Mouse (Mus musculus): ENCODE measurements around the gene Def8. TPM values are rescaled to one million over a fixed set of nuclear protein-coding genes. Genes with fewer than 3 reads are reported as not detected.

Def8 gene
- polyA plus RNA-seq, 1 experiment, result 87.1 TPM

DNA sequence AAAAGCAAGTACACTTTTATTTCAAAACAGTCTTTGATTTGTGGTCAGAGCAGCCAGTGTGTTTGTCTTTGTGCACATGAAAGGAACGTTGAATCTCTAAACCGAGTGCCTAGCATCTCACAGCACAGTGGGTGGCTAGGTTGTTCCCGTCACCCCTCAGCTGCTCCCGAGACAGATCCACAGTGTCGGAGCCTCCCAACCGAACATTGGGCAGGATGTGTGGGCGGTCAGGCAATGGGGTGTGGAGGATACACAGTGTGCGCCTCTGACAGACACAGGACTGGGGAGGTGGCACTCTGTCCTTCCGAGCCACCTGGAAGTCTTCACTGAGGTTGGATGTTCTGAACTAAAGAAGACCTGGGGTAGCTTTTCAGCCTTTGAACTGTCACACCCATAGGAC, 82.4 kb downstream of the Def8 start:
- H3K4me1 ChIP-seq (ENCODE audit: control insufficient read depth, insufficient read depth, low read length), result no peaks in the 10 kb centered on the region
- no peaks in the 10 kb centered on the region; the same call in 1 of the 2 replicates for H3K36me3 ChIP-seq (ENCODE audit: control insufficient read depth, insufficient read depth, low read length)
- H3K4me3 ChIP-seq (ENCODE audit: insufficient read depth, low read depth, low read length), result no peak overlapping the region
- 76% methylated on average over 9 of the region's 9 CpGs for WGBS
- H3K27me3 ChIP-seq (replicated peaks; ENCODE audit: control insufficient read depth, insufficient read depth, low read length), result no peaks in the 10 kb centered on the region
- no peak for TF ChIP-seq CTCF (conservative IDR thresholded peaks at IDR 0.05; ENCODE audit: insufficient read depth, insufficient read length, low read depth, low read length)
- no peak for TF ChIP-seq POLR2A (IDR thresholded peaks at IDR 0.05; ENCODE audit: low read depth, low read length)
- no peak overlapping the region for H3K27ac ChIP-seq (ENCODE audit: insufficient read depth, low read depth, low read length)
- DNase-seq, result no peak

DNA sequence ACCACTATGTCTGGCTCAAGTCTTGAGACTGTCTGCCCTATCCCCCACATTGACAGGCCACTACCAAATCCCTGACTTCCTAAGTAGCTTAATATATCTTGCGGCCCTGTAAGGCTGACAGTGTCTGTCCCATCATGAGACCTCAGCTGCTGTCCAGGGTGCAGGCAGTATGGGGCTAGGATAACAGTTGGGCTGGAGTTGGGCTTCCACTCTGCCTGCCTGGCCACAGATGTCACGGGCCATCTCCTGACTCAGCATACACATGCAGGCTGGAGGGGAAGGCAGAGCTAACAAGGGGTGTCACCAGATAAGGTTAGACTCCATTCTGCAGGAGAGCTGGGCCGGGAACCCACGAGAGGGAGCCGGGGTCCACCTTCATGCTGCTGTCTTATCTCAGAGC, 83.8 kb downstream of the Def8 start:
- WGBS, result 95% methylated on average over 5 of the region's 5 CpGs
- Histone ChIP-seq H3K27me3 (replicated peaks; ENCODE audit: control insufficient read depth, insufficient read depth, low read length) (no peaks in the 10 kb centered on the region), H3K4me1 (ENCODE audit: control insufficient read depth, insufficient read depth, low read length) (no peaks in the 10 kb centered on the region), H3K27ac (ENCODE audit: insufficient read depth, low read depth, low read length) (no peak overlapping the region), H3K36me3 (ENCODE audit: control insufficient read depth, insufficient read depth, low read length) (no peaks in the 10 kb centered on the region; the same call in 1 of the 2 replicates), H3K4me3 (ENCODE audit: insufficient read depth, low read depth, low read length) (no peak overlapping the region)
- TF ChIP-seq CTCF (conservative IDR thresholded peaks at IDR 0.05; ENCODE audit: insufficient read depth, insufficient read length, low read depth, low read length), result no peak
- no peak for TF ChIP-seq POLR2A (IDR thresholded peaks at IDR 0.05; ENCODE audit: low read depth, low read length)
- no peak for DNase-seq

DNA sequence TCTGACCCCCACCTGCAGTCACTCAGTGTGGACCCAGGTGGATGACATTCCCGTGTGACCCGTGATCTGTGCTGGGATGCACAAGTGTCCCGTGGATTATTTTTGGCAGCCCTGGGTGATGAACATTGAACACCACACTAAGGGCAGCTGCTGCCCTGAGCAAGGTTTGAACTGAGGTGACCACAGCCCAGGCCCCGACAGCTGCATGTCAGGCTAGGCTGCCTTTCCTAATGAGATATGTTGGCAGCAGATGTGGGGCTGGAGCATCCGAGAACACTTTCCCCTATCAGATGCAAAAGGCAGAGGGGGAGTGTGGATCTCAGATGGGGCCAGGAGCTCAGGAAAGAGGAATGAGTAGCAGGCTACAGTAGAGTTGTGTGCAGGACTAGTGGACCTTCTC, 87.5 kb downstream of the Def8 start:
- H3K4me1 ChIP-seq (ENCODE audit: control insufficient read depth, insufficient read depth, low read length), result no peaks in the 10 kb centered on the region

More for the DNA sequence above, 87.5 kb downstream of the Def8 start:
- H3K4me3 ChIP-seq (ENCODE audit: insufficient read depth, low read depth, low read length), result no peak overlapping the region
- DNase-seq, result no peak
- H3K27me3 ChIP-seq (replicated peaks; ENCODE audit: control insufficient read depth, insufficient read depth, low read length), result peaks cover 3% of the 10 kb centered on the region; the same call in 1 of the 2 replicates
- no peaks in the 10 kb centered on the region for H3K36me3 ChIP-seq (ENCODE audit: control insufficient read depth, insufficient read depth, low read length)
- no peak overlapping the region for H3K27ac ChIP-seq (ENCODE audit: insufficient read depth, low read depth, low read length)
- WGBS, result 65% methylated on average over 5 of the region's 5 CpGs
- TF ChIP-seq POLR2A (IDR thresholded peaks at IDR 0.05; ENCODE audit: low read depth, low read length), result no peak
- no peak for TF ChIP-seq CTCF (conservative IDR thresholded peaks at IDR 0.05; ENCODE audit: insufficient read depth, insufficient read length, low read depth, low read length)

Other genes with a start within 250 kb of the Def8 start
- gene Dpep1, start 237.3 kb upstream of the Def8 start, polyA plus RNA-seq (2012; rRNA removed), result 360 and 388 TPM in 2 replicates
- 99.6 and 112 TPM in 2 replicates for gene Chmp1a, start 210.8 kb upstream of the Def8 start, polyA plus RNA-seq (2012; rRNA removed)
- gene Spata33, start 210.7 kb upstream of the Def8 start, polyA plus RNA-seq (2012; rRNA removed), result 3.5 and 4.6 TPM in 2 replicates
- gene Cdk10, start 198.7 kb upstream of the Def8 start, polyA plus RNA-seq (2012; rRNA removed), result 53.3 and 53.7 TPM in 2 replicates
- 14.9 and 16.7 TPM in 2 replicates for gene Spata2l, start 187.3 kb upstream of the Def8 start, polyA plus RNA-seq (2012; rRNA removed)
- gene Zfp276, start 169.3 kb upstream of the Def8 start, polyA plus RNA-seq (2012; rRNA removed), result 22.4 and 29.9 TPM in 2 replicates
- 42.7 and 79.9 TPM in 2 replicates for gene Vps9d1, start 169.2 kb upstream of the Def8 start, polyA plus RNA-seq (2012; rRNA removed)
- gene Fanca, start 105.0 kb upstream of the Def8 start, polyA plus RNA-seq (2012; rRNA removed), result 15.9 and 19.2 TPM in 2 replicates
- 6.0 and 7.2 TPM in 2 replicates for gene Spire2, start 90.8 kb upstream of the Def8 start, polyA plus RNA-seq (2012; rRNA removed)
- gene Tcf25, start 49.8 kb upstream of the Def8 start, polyA plus RNA-seq (2012; rRNA removed), result 164 and 166 TPM in 2 replicates
- not detected in 2 replicates for gene Mc1r, start 16.4 kb upstream of the Def8 start, polyA plus RNA-seq (2012; rRNA removed)
- gene Tubb3, start 12.1 kb upstream of the Def8 start, polyA plus RNA-seq (2012; rRNA removed), result 3.9 and 12.0 TPM in 2 replicates
- 36.5 and 38.7 TPM in 2 replicates for gene Afg3l1, start 54.4 kb downstream of the Def8 start, polyA plus RNA-seq (2012; rRNA removed)
- 0.05 and 0.19 TPM in 2 replicates for gene Dbndd1, start 91.9 kb downstream of the Def8 start, polyA plus RNA-seq (2012; rRNA removed)
- 8.4 and 9.3 TPM in 2 replicates for gene Gas8, start 95.3 kb downstream of the Def8 start, polyA plus RNA-seq (2012; rRNA removed)
- gene Rhou, start 230.4 kb downstream of the Def8 start, polyA plus RNA-seq (2012; rRNA removed), result 3.4 and 4.6 TPM in 2 replicates